Mouse (Mus musculus) heart, adult 2 months (tissue): ENCODE data around the gene Tub.

ENCODE experiments used
- CTCF ChIP-seq: fragments of 200-600 bp; IDR thresholded peaks from 2 replicates; pipeline ENCODE4 v1.8.1; 2022; ENCODE audit warnings: antibody characterized with exemption, mild to moderate bottlenecking, moderate library complexity
- EP300 ChIP-seq: fragments of 200-500 bp; IDR thresholded peaks from 2 replicates; pipeline ENCODE4 v1.6.1; 2011; ENCODE audit warnings: low read depth, low read length, control low read depth; ENCODE audit not compliant: insufficient read depth

DNA sequence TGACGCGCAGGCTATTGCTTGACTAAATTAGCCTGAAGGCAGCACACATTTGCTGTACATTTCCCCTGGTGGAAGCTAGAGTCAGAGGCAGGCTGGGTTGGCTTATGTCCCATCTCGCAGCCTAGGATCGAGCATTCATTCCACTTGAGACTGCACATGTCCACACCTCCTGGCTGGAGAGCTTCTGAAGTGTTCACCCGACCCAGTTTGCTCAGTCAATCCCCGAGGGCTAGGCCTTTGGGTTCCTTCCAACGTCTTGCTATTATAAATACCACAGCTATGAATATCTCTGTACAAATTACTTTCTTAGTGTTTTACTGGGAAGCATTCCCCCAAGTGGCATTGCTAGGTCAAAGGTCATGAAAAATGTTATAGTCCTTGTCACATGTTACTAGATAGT, 43.1 kb downstream of the Tub start:
- TF ChIP-seq CTCF (peak; percentile 31), EP300 (0 out of 2 replicates have a peak, but pooled peaks have one; percentile 52)
